ENCODE assay signal across 25 mouse cellular contexts in genomic region chr1:74130883-74131659, GRCm38 (mm10). TPM values are rescaled to one million over a fixed set of nuclear protein-coding genes. Genes with fewer than 3 reads are reported as not detected.
A peak's percentile ranks its signal among the peaks of the same experiment; 100 is the strongest.
DNase-seq lines count a peak whose midpoint lies in the region; ATAC-seq and TF ChIP-seq lines count a peak whose summit lies in the region.
"Had no signal": no experiment of that assay in that cellular context is flagged by ENCODE, and none has a peak within 500 bp of the region (broad histone marks: within the 10 kb centered on the region; RNA-seq: fewer than 3 reads in every experiment).

No protein-coding gene starts in this region.

- no peak for ATAC-seq in hindbrain, postnatal 0 days
- no peak for ATAC-seq in hindbrain, embryonic 13.5 days (ENCODE audit: low FRiP score)
- ATAC-seq in megakaryocyte, adult 5-6 weeks (ENCODE audit: poor library complexity, severe bottlenecking), result peak; percentile 70
- ATAC-seq in stomach, postnatal 0 days (ENCODE audit: low FRiP score, low TSS enrichment), result no peak
- ATAC-seq: activated CD4-positive, CD25-positive, alpha-beta regulatory T cell, adult 4 months; CD4-positive, CD25-positive, alpha-beta regulatory T cell, adult 4 months; forebrain, embryonic 13.5 days; forebrain, postnatal 0 days; hindbrain, embryonic 16.5 days; Patski had no signal

- 89% methylated on average over 8 of the region's 8 CpGs for WGBS in hindbrain, postnatal 0 days
- WGBS in hindbrain, embryonic 13.5 days, result 90% methylated on average over 8 of the region's 8 CpGs
- WGBS in stomach, postnatal 0 days, result 87% methylated on average over 8 of the region's 8 CpGs

- TF ChIP-seq CTCF in hindbrain, postnatal 0 days (IDR thresholded peaks at IDR 0.05; ENCODE audit: low read depth), result peak; percentile 14; the same call in 1 of the 2 replicates
- TF ChIP-seq CTCF in ES-Bruce4 (IDR thresholded peaks at IDR 0.05; ENCODE audit: low read depth, low read length), result peak; percentile 32
- TF ChIP-seq CTCF in stomach, postnatal 0 days (IDR thresholded peaks at IDR 0.05; ENCODE audit: low read depth), result 0 out of 2 replicates have a peak, but pooled peaks have one; percentile 10

- no peaks in the 10 kb centered on the region for H3K27me3 ChIP-seq in hindbrain, postnatal 0 days (ENCODE audit: insufficient read depth, low read length)
- peaks cover 8% of the 10 kb centered on the region for H3K27me3 ChIP-seq in hindbrain, embryonic 13.5 days
- no peaks in the 10 kb centered on the region for H3K27me3 ChIP-seq in ES-Bruce4 (ENCODE audit: control insufficient read depth, insufficient read depth, low read length, poor library complexity, severe bottlenecking)
- H3K27me3 ChIP-seq in stomach, postnatal 0 days (ENCODE audit: control insufficient read depth, insufficient read depth, low read length), result no peaks in the 10 kb centered on the region

- no peaks in the 10 kb centered on the region for H3K4me1 ChIP-seq in hindbrain, postnatal 0 days (ENCODE audit: insufficient read depth, low read length)
- no peaks in the 10 kb centered on the region for H3K4me1 ChIP-seq in hindbrain, embryonic 13.5 days (replicated peaks)
- H3K4me1 ChIP-seq in ES-Bruce4 (ENCODE audit: control insufficient read depth, insufficient read depth, low read length), result no peaks in the 10 kb centered on the region
- H3K4me1 ChIP-seq in stomach, postnatal 0 days (replicated peaks; ENCODE audit: control insufficient read depth, insufficient read depth), result no peaks in the 10 kb centered on the region
- H3K4me1 ChIP-seq: embryonic facial prominence, embryonic 13.5 days; forebrain, embryonic 13.5 days had no signal

- no peak for DNase-seq in hindbrain, postnatal 0 days (ENCODE audit: low spot score)
- DNase-seq in stomach, postnatal 0 days (ENCODE audit: low spot score), result no peak
- DNase-seq in adrenal gland, postnatal 36 days, result no peak
- DNase-seq in gastrocnemius, postnatal 36 days, result no peak
- DNase-seq: adrenal gland, adult 8-10 months; B cell, adult 2 months; cerebellum, adult 11 months; cerebellum, adult 9-10 months; cerebellum, postnatal 25 days; forebrain, postnatal 0 days; gastrocnemius, postnatal 14 days; heart, adult 11 months; heart, postnatal 36 days had no signal

- H3K9ac ChIP-seq in hindbrain, postnatal 0 days (replicated peaks; ENCODE audit: low read length), result no peak overlapping the region
- H3K9ac ChIP-seq in hindbrain, embryonic 13.5 days, result no peak overlapping the region
- no peak overlapping the region for H3K9ac ChIP-seq in ES-Bruce4 (ENCODE audit: low read depth, poor library complexity, severe bottlenecking)
- H3K9ac ChIP-seq in stomach, postnatal 0 days (ENCODE audit: low read length), result no peak overlapping the region
- H3K9ac ChIP-seq: embryonic facial prominence, embryonic 13.5 days; forebrain, embryonic 13.5 days; forebrain, postnatal 0 days; heart, embryonic 13.5 days had no signal

- intact Hi-C loops in gastrocnemius, postnatal 36 days (cut with DNase I), result loop anchor here (2.0 kb wide), 1 partner anchor 230 kb away; no protein-coding TSS in a partner anchor

- no peak overlapping the region for H3K4me2 ChIP-seq in hindbrain, postnatal 0 days (ENCODE audit: low read depth, low read length)
- no peak overlapping the region for H3K4me2 ChIP-seq in hindbrain, embryonic 13.5 days
- no peak overlapping the region for H3K4me2 ChIP-seq in stomach, postnatal 0 days (replicated peaks; ENCODE audit: low read depth)
- H3K4me2 ChIP-seq: embryonic facial prominence, embryonic 13.5 days; forebrain, embryonic 13.5 days; heart, embryonic 13.5 days had no signal

- no peak overlapping the region for H3K4me3 ChIP-seq in hindbrain, postnatal 0 days (ENCODE audit: low read length)
- no peak overlapping the region for H3K4me3 ChIP-seq in hindbrain, embryonic 13.5 days
- H3K4me3 ChIP-seq in ES-Bruce4 (ENCODE audit: low read depth, low read length), result no peak overlapping the region
- no peak overlapping the region for H3K4me3 ChIP-seq in stomach, postnatal 0 days (ENCODE audit: low read depth, low read length)
- H3K4me3 ChIP-seq: embryonic facial prominence, embryonic 13.5 days; forebrain, embryonic 13.5 days; heart, embryonic 13.5 days had no signal

- TF ChIP-seq POLR2A in ES-Bruce4 (IDR thresholded peaks at IDR 0.05; ENCODE audit: insufficient read depth, low read length), result no peak

- no peak overlapping the region for H3K27ac ChIP-seq in hindbrain, postnatal 0 days
- no peak overlapping the region for H3K27ac ChIP-seq in hindbrain, embryonic 13.5 days
- no peak overlapping the region for H3K27ac ChIP-seq in ES-Bruce4 (ENCODE audit: insufficient read depth, low read length)
- no peak overlapping the region for H3K27ac ChIP-seq in stomach, postnatal 0 days (replicated peaks)
- H3K27ac ChIP-seq: embryonic facial prominence, embryonic 13.5 days; forebrain, embryonic 13.5 days; heart, embryonic 13.5 days had no signal

- no peak for TF ChIP-seq EP300 in ES-Bruce4 (IDR thresholded peaks at IDR 0.05; ENCODE audit: insufficient read depth, low read depth, low read length)
- TF ChIP-seq EP300 in stomach, postnatal 0 days (optimal IDR thresholded peaks at IDR 0.05), result no peak

- H3K36me3 ChIP-seq in hindbrain, postnatal 0 days (ENCODE audit: insufficient read depth, low read length), result no peaks in the 10 kb centered on the region
- no peaks in the 10 kb centered on the region for H3K36me3 ChIP-seq in hindbrain, embryonic 13.5 days
- H3K36me3 ChIP-seq in ES-Bruce4 (ENCODE audit: control insufficient read depth, insufficient read depth, low read length, poor library complexity, severe bottlenecking), result no peaks in the 10 kb centered on the region
- no peaks in the 10 kb centered on the region for H3K36me3 ChIP-seq in stomach, postnatal 0 days (ENCODE audit: control insufficient read depth, insufficient read depth, low read length)
- H3K36me3 ChIP-seq: embryonic facial prominence, embryonic 13.5 days; heart, embryonic 13.5 days had no signal

- no peaks in the 10 kb centered on the region for H3K9me3 ChIP-seq in hindbrain, postnatal 0 days (ENCODE audit: low read length)
- no peaks in the 10 kb centered on the region for H3K9me3 ChIP-seq in hindbrain, embryonic 13.5 days
- H3K9me3 ChIP-seq in ES-Bruce4 (replicated peaks; ENCODE audit: control insufficient read depth, insufficient read depth, low read length, poor library complexity, severe bottlenecking), result no peaks in the 10 kb centered on the region
- no peaks in the 10 kb centered on the region for H3K9me3 ChIP-seq in stomach, postnatal 0 days (ENCODE audit: control insufficient read depth, low read length)
- H3K9me3 ChIP-seq: embryonic facial prominence, embryonic 13.5 days; forebrain, embryonic 13.5 days; heart, embryonic 13.5 days had no signal

RNA-seq across cellular contexts. Expression of gene Rufy4, which starts 5.7 kb away (rescaled TPM):
- total RNA-seq in hindbrain, postnatal 0 days (2014; rRNA removed), result not detected in 2 replicates
- 0.08 and 0.10 TPM in 2 replicates for polyA plus RNA-seq in hindbrain, postnatal 0 days (2015; fragmentation: Nextera tagmentation; extraction: Ambion mirVana)
- 0.57 and 0.60 TPM in 2 replicates for polyA plus RNA-seq in hindbrain, embryonic 13.5 days (2015; fragmentation: Nextera tagmentation; extraction: Ambion mirVana)
- polyA plus RNA-seq in ES-Bruce4 (2011; ENCODE audit: insufficient read depth, insufficient read length, low read depth, missing spikeins), result not detected in 2 replicates
- total RNA-seq in megakaryocyte, adult 5-6 weeks (2015), result 0.25 and 0.38 TPM in 2 replicates
- 1.1 and 2.5 TPM in 2 replicates for total RNA-seq in megakaryocyte, adult 5-6 weeks (2017)
- polyA plus RNA-seq in stomach, postnatal 0 days (2015; fragmentation: Nextera tagmentation; extraction: Ambion mirVana), result 0.13 and 0.19 TPM in 2 replicates
- 1 to 10 TPM; 1.2 to 2.0 TPM for total RNA-seq in adrenal gland, postnatal 36 days (2021)
- under 1 TPM in 1 of 2 experiments, not detected in 1; 0.10 TPM for total RNA-seq in gastrocnemius, postnatal 36 days (2021)
- total RNA-seq: forebrain, postnatal 0 days had no signal
- polyA plus RNA-seq: activated CD4-positive, CD25-positive, alpha-beta regulatory T cell, adult 4 months; CD4-positive, CD25-positive, alpha-beta regulatory T cell, adult 4 months; cortical plate, adult 2 months had no signal

RNA-seq across cellular contexts. Expression of gene Tns1, which starts 6.8 kb away (rescaled TPM):
- total RNA-seq in hindbrain, postnatal 0 days (2014; rRNA removed), result 24.1 and 28.0 TPM in 2 replicates
- polyA plus RNA-seq in hindbrain, postnatal 0 days (2015; fragmentation: Nextera tagmentation; extraction: Ambion mirVana), result 10.3 and 11.7 TPM in 2 replicates
- 10.3 and 13.0 TPM in 2 replicates for polyA plus RNA-seq in hindbrain, embryonic 13.5 days (2015; fragmentation: Nextera tagmentation; extraction: Ambion mirVana)
- 6.5 and 9.0 TPM in 2 replicates for polyA plus RNA-seq in ES-Bruce4 (2011; ENCODE audit: insufficient read depth, insufficient read length, low read depth, missing spikeins)
- 4.9 and 5.5 TPM in 2 replicates for total RNA-seq in megakaryocyte, adult 5-6 weeks (2015)
- total RNA-seq in megakaryocyte, adult 5-6 weeks (2017), result 2.9 and 3.2 TPM in 2 replicates
- 28.8 and 32.7 TPM in 2 replicates for polyA plus RNA-seq in stomach, postnatal 0 days (2015; fragmentation: Nextera tagmentation; extraction: Ambion mirVana)
- 100 to 1,000 TPM; 404 to 411 TPM for total RNA-seq in adrenal gland, postnatal 36 days (2021)
- total RNA-seq in gastrocnemius, postnatal 36 days (2021), result 100 to 1,000 TPM; 194 to 248 TPM

RNA-seq across cellular contexts. Expression of gene Cxcr2, which starts 22.7 kb away (rescaled TPM):
- 0.52 TPM in 1 of 2 replicates, not detected in the other for total RNA-seq in hindbrain, postnatal 0 days (2014; rRNA removed)
- polyA plus RNA-seq in hindbrain, postnatal 0 days (2015; fragmentation: Nextera tagmentation; extraction: Ambion mirVana), result 0.05 and 0.18 TPM in 2 replicates
- 0.10 and 0.17 TPM in 2 replicates for polyA plus RNA-seq in hindbrain, embryonic 13.5 days (2015; fragmentation: Nextera tagmentation; extraction: Ambion mirVana)
- 0.21 and 0.27 TPM in 2 replicates for polyA plus RNA-seq in ES-Bruce4 (2011; ENCODE audit: insufficient read depth, insufficient read length, low read depth, missing spikeins)
- total RNA-seq in megakaryocyte, adult 5-6 weeks (2015), result 63.7 and 72.6 TPM in 2 replicates
- 77.3 and 107 TPM in 2 replicates for total RNA-seq in megakaryocyte, adult 5-6 weeks (2017)
- 0.15 and 0.18 TPM in 2 replicates for polyA plus RNA-seq in stomach, postnatal 0 days (2015; fragmentation: Nextera tagmentation; extraction: Ambion mirVana)
- total RNA-seq in adrenal gland, postnatal 36 days (2021), result under 1 TPM in 1 of 2 experiments, not detected in 1; 0.23 TPM
- total RNA-seq in gastrocnemius, postnatal 36 days (2021), result not detected
- total RNA-seq: gastrocnemius, adult 18-20 months; gastrocnemius, postnatal 14 days had no signal
- polyA plus RNA-seq: CD4-positive, CD25-positive, alpha-beta regulatory T cell, adult 4 months; cortical plate, adult 2 months; heart, embryonic 13.5 days had no signal

Comparison
In these comparisons a context has a peak if more than half of its experiments do, and no peak if none do; other contexts are left out.
1. RNA of gene Cxcr2, which starts 22.7 kb away (total RNA-seq): 63.7 to 107 TPM in megakaryocyte, adult 5-6 weeks; 0.52 TPM in hindbrain, postnatal 0 days, 0.23 TPM in adrenal gland, postnatal 36 days and not detected in gastrocnemius, postnatal 36 days; every median in the first group is over 10 times any median in the second.
2. Peak in every context shown above with its lines, with median percentiles within 50 percentile points of each other: CTCF ChIP-seq.